Mouse (Mus musculus) CH12.LX (cell line): ENCODE data around the gene Ipo4. TPM values are rescaled to one million over a fixed set of nuclear protein-coding genes. Genes with fewer than 3 reads are reported as not detected.

Source experiments
- DNase-seq: peaks from one replicate; pipeline ENCODE4 v3.0.0-alpha.2; 2013; ENCODE audit errors: extremely low read depth
- H3K27ac ChIP-seq: 2 replicates; pipeline ENCODE4 v1.5.1; 2012; ENCODE audit warnings: low read depth, mild to moderate bottlenecking, control low read depth, moderate library complexity; ENCODE audit not compliant: insufficient read depth
- H3K27me3 ChIP-seq: replicated peaks from 2 replicates; pipeline ENCODE3; 2012; ENCODE audit warnings: inconsistent platforms
- H3K36me3 ChIP-seq, 2 experiments: replicated peaks in 1 of 2; 2 replicates each; pipeline versions ENCODE3 to v1.6.1; 2012; ENCODE audit warnings: inconsistent platforms in 1 of 2, low read length in 1 of 2, mild to moderate bottlenecking in 1 of 2, mixed read lengths in 1 of 2, moderate library complexity in 1 of 2; ENCODE audit not compliant: control insufficient read depth in 1 of 2, insufficient read depth in 1 of 2
- H3K4me1 ChIP-seq, 2 experiments: 2 replicates each; pipeline ENCODE4 v1.6.1; 2012; ENCODE audit warnings: inconsistent platforms in 1 of 2, moderate library complexity in 1 of 2; ENCODE audit not compliant: insufficient read depth in 2 of 2, control insufficient read depth in 1 of 2
- H3K4me2 ChIP-seq: 2 replicates; pipeline ENCODE4 v1.6.1; 2012; ENCODE audit warnings: low read depth, mild to moderate bottlenecking, control low read depth; ENCODE audit not compliant: poor library complexity, insufficient read depth, severe bottlenecking
- H3K4me3 ChIP-seq, 3 experiments: fragments of 150-350 bp in 1 of 3; sonication (generic) in 1 of 3; replicated peaks in 1 of 3; 2 replicates each; pipeline versions ENCODE3 to v1.5.1; 2011 to 2012; ENCODE audit warnings: low read depth in 2 of 3, low read length in 2 of 3, mild to moderate bottlenecking in 2 of 3, moderate library complexity in 2 of 3, control low read depth in 1 of 3, improper control_type of control experiment in 1 of 3, inconsistent platforms in 1 of 3, mixed read lengths in 1 of 3; ENCODE audit not compliant: poor library complexity in 1 of 3
- H3K79me2 ChIP-seq: replicated peaks from 2 replicates; pipeline ENCODE4 v1.6.1; 2012; ENCODE audit warnings: mild to moderate bottlenecking, moderate library complexity; ENCODE audit not compliant: control insufficient read depth, poor library complexity, insufficient read depth, severe bottlenecking; ENCODE audit errors: extremely low read depth
- H3K9ac ChIP-seq: 2 replicates; pipeline ENCODE4 v1.6.1; 2012; ENCODE audit warnings: low read depth, mild to moderate bottlenecking, control low read depth, moderate library complexity; ENCODE audit not compliant: insufficient read depth
- H3K9me3 ChIP-seq: replicated peaks from 2 replicates; pipeline ENCODE3; 2012; ENCODE audit warnings: low read length, inconsistent platforms, mixed read lengths
- EP300 ChIP-seq: IDR thresholded peaks from 2 replicates; pipeline ENCODE4 v1.6.1; 2011; ENCODE audit warnings: low read length, improper control_type of control experiment
- ETS1 ChIP-seq: conservative IDR thresholded peaks from 2 replicates; pipeline ENCODE4 v1.6.1; 2012; ENCODE audit warnings: low read depth, mild to moderate bottlenecking, inconsistent platforms, low read length, improper control_type of control experiment, moderate library complexity
- GABPA ChIP-seq: IDR thresholded peaks from 2 replicates; pipeline ENCODE4 v1.6.1; 2012; ENCODE audit warnings: low read depth, low read length, improper control_type of control experiment, inconsistent platforms; ENCODE audit not compliant: insufficient replicate concordance
- JUND ChIP-seq: conservative IDR thresholded peaks from 2 replicates; pipeline ENCODE4 v1.6.1; 2011; ENCODE audit warnings: low read depth, low read length, improper control_type of control experiment
- PAX5 ChIP-seq: IDR thresholded peaks from 2 replicates; pipeline ENCODE4 v1.6.1; 2012; ENCODE audit warnings: low read length, inconsistent platforms, mixed read lengths
- POLR2A ChIP-seq: IDR thresholded peaks from 2 replicates; pipeline ENCODE4 v1.6.1; 2011; ENCODE audit warnings: low read depth, mild to moderate bottlenecking, improper control_type of control experiment, low read length
- RCOR1 ChIP-seq: conservative IDR thresholded peaks from 2 replicates; pipeline ENCODE4 v1.6.1; 2012; ENCODE audit warnings: low read depth, mild to moderate bottlenecking, inconsistent platforms, low read length, improper control_type of control experiment
- SIN3A ChIP-seq: IDR thresholded peaks from 2 replicates; pipeline ENCODE4 v1.6.1; 2012; ENCODE audit warnings: low read length, improper control_type of control experiment, inconsistent platforms
- TBP ChIP-seq: conservative IDR thresholded peaks from 2 replicates; pipeline ENCODE4 v1.6.1; 2011; ENCODE audit warnings: low read depth, low read length, improper control_type of control experiment
- TCF12 ChIP-seq: IDR thresholded peaks from 2 replicates; pipeline ENCODE4 v1.6.1; 2014; ENCODE audit warnings: low read depth, mild to moderate bottlenecking, inconsistent platforms, low read length, improper control_type of control experiment
- UBTF ChIP-seq: IDR thresholded peaks from 2 replicates; pipeline ENCODE4 v1.6.1; 2012; ENCODE audit warnings: low read depth, mild to moderate bottlenecking, inconsistent platforms, low read length, improper control_type of control experiment, moderate library complexity
- USF2 ChIP-seq: conservative IDR thresholded peaks from 2 replicates; pipeline ENCODE4 v1.6.1; 2011; ENCODE audit warnings: low read depth, low read length, improper control_type of control experiment
- ZC3H11A ChIP-seq: IDR thresholded peaks from 2 replicates; pipeline ENCODE4 v1.6.1; 2012; ENCODE audit warnings: low read depth, mild to moderate bottlenecking, inconsistent platforms, low read length, improper control_type of control experiment
- ZKSCAN1 ChIP-seq: IDR thresholded peaks from 2 replicates; pipeline ENCODE4 v1.6.1; 2012; ENCODE audit warnings: low read depth, inconsistent platforms, low read length, improper control_type of control experiment, borderline replicate concordance
- ZMIZ1 ChIP-seq: IDR thresholded peaks from 2 replicates; pipeline ENCODE4 v1.6.1; 2012; ENCODE audit warnings: low read depth, mild to moderate bottlenecking, inconsistent platforms, low read length, improper control_type of control experiment
- ZNF384 ChIP-seq: IDR thresholded peaks from 2 replicates; pipeline ENCODE4 v1.6.1; 2012; ENCODE audit warnings: low read depth, low read length, improper control_type of control experiment, inconsistent platforms
- dilution Hi-C: fragments of 300-500 bp; cut with MboI; formaldehyde crosslinking; loops from 2 replicates; pipeline ENCODE4 v1.14.3; 2020; ENCODE audit warnings: low sequenced_read_pairs; ENCODE audit not compliant: extremely low pct_unique_long_range_greater_than_20kb, extremely low pct_ligation_motif_present
- in situ Hi-C: fragments of 300-500 bp; cut with MboI; formaldehyde crosslinking; loops from 3 replicates; pipeline ENCODE4 v1.14.3; 2019; ENCODE audit warnings: low sequenced_read_pairs, low pct_ligation_motif_present, low pct_unique_long_range_greater_than_20kb, mixed read lengths
- polyA plus RNA-seq: library from polyadenylated mRNA; unstranded; fragments of >175 nt; gene quantifications from 2 replicates; pipeline ENCODE4 v1.2.1, GENCODE M21; 2012; ENCODE audit warnings: low read depth; ENCODE audit not compliant: insufficient read length
- total RNA-seq, 2 experiments: library from RNA; depleted of rRNA; stranded (reverse); fragments of 300-350 nt in 1 of 2; fragments of >200 nt in 1 of 2; gene quantifications; 2 replicates each; pipeline ENCODE4 v1.2.3; 2012 to 2014

The Ipo4 gene
- total and polyA plus RNA-seq, 3 experiments, result 47.5 to 175 (median 84.8) TPM

- TF ChIP-seq UBTF (no peak), GABPA (no peak), ZKSCAN1 (no peak), PAX5 (no peak), TCF12 (no peak), JUND (no peak), SIN3A (no peak)
- TF ChIP-seq, all 38 proteins: peak for 0
- Histone ChIP-seq H3K36me3 (peaks cover 15 to 20% of the 10 kb centered on the region in 2 experiments), H3K4me3 (no peak overlapping the region), H3K27me3 (no peaks in the 10 kb centered on the region), H3K9me3 (no peaks in the 10 kb centered on the region), H3K79me2 (peaks cover 12% of the 10 kb centered on the region), H3K4me2 (no peak overlapping the region), H3K27ac (no peak overlapping the region), H3K4me1 (peaks cover 13 to 27% of the 10 kb centered on the region in 2 experiments), H3K9ac (no peak overlapping the region)
- in situ Hi-C loops (no loop called here), dilution Hi-C loops (no loop called here)
- DNase-seq, result no peak
Measured at GRCm38 (mm10) chr14:55576376-55576775, 59.4 kb downstream of the Ipo4 start.

DNA sequence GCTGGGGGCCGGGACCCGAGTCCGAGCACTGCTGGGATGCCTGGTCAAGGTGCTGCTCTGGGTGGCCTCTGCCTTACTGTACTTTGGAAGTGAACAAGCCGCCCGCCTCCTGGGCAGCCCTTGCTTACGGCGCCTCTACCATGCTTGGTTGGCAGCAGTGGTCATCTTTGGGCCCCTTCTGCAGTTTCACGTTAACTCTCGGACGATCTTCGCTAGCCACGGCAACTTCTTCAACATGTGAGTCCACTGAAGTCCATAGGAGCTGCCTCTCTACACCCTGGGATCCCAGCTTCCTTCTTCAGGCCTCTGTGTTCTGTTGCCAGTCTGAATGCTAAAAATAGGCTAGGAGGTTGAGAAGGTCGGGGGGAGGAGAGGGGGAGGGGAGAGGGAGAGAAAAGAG lies 60.0 kb downstream of the Ipo4 start:
- dilution Hi-C loops, result no loop called here
- no peak overlapping the region for H3K4me2 ChIP-seq
- H3K9ac ChIP-seq, result no peak overlapping the region
- in situ Hi-C loops, result no loop called here
- H3K4me3 ChIP-seq, result no peak overlapping the region
- H3K4me1 ChIP-seq, result peaks cover 10 to 22% of the 10 kb centered on the region in 2 experiments
- TF ChIP-seq ZC3H11A (no peak), POLR2A (no peak), ZNF384 (no peak), ETS1 (no peak), TBP (no peak), ZKSCAN1 (no peak), ZMIZ1 (no peak), JUND (no peak), EP300 (no peak), TCF12 (no peak), RCOR1 (no peak), USF2 (no peak)
- TF ChIP-seq, all 38 proteins: peak for 0
- DNase-seq, result no peak
- peaks cover 10 to 16% of the 10 kb centered on the region in 2 experiments for H3K36me3 ChIP-seq
- H3K79me2 ChIP-seq, result peaks cover 12% of the 10 kb centered on the region
- no peaks in the 10 kb centered on the region for H3K27me3 ChIP-seq
- no peak overlapping the region for H3K27ac ChIP-seq
- H3K9me3 ChIP-seq, result no peaks in the 10 kb centered on the region

Other genes with a start within 250 kb of the Ipo4 start
Only the 20 nearest of the 34 such genes appear.
- 105 and 286 TPM in 2 replicates for gene Pck2, start 95.7 kb downstream of the Ipo4 start, total RNA-seq (2012; rRNA removed)
- gene Pck2, start 95.7 kb downstream of the Ipo4 start, total RNA-seq (2014; rRNA removed), result 113 and 120 TPM in 2 replicates
- gene Pck2, start 95.7 kb downstream of the Ipo4 start, polyA plus RNA-seq, result 144 and 149 TPM in 2 replicates
- gene Dcaf11, start 76.0 kb downstream of the Ipo4 start, total RNA-seq (2012; rRNA removed), result 36.1 and 39.1 TPM in 2 replicates
- 29.3 and 30.2 TPM in 2 replicates for gene Dcaf11, start 76.0 kb downstream of the Ipo4 start, total RNA-seq (2014; rRNA removed)
- gene Dcaf11, start 76.0 kb downstream of the Ipo4 start, polyA plus RNA-seq, result 29.6 and 32.6 TPM in 2 replicates
- gene A730061H03Rik, start 75.6 kb downstream of the Ipo4 start, total RNA-seq (2012; rRNA removed), result 0.34 and 0.63 TPM in 2 replicates
- gene A730061H03Rik, start 75.6 kb downstream of the Ipo4 start, total RNA-seq (2014; rRNA removed), result not detected in 2 replicates
- 0.93 and 1.4 TPM in 2 replicates for gene A730061H03Rik, start 75.6 kb downstream of the Ipo4 start, polyA plus RNA-seq
- gene Fitm1, start 60.3 kb downstream of the Ipo4 start, total RNA-seq (2012; rRNA removed), result not detected in 2 replicates
- not detected in 2 replicates for gene Fitm1, start 60.3 kb downstream of the Ipo4 start, total RNA-seq (2014; rRNA removed)
- not detected in 2 replicates for gene Fitm1, start 60.3 kb downstream of the Ipo4 start, polyA plus RNA-seq
- gene Psme1, start 57.8 kb downstream of the Ipo4 start, total RNA-seq (2012; rRNA removed), result 292 and 335 TPM in 2 replicates
- gene Psme1, start 57.8 kb downstream of the Ipo4 start, total RNA-seq (2014; rRNA removed), result 338 and 377 TPM in 2 replicates
- 638 and 740 TPM in 2 replicates for gene Psme1, start 57.8 kb downstream of the Ipo4 start, polyA plus RNA-seq
- gene Emc9, start 50.7 kb downstream of the Ipo4 start, total RNA-seq (2012; rRNA removed), result 9.6 and 10.4 TPM in 2 replicates
- gene Emc9, start 50.7 kb downstream of the Ipo4 start, total RNA-seq (2014; rRNA removed), result 1.6 and 1.7 TPM in 2 replicates
- 3.7 and 4.2 TPM in 2 replicates for gene Emc9, start 50.7 kb downstream of the Ipo4 start, polyA plus RNA-seq
- 634 and 684 TPM in 2 replicates for gene Psme2, start 44.8 kb downstream of the Ipo4 start, total RNA-seq (2012; rRNA removed)
- gene Psme2, start 44.8 kb downstream of the Ipo4 start, total RNA-seq (2014; rRNA removed), result 467 and 546 TPM in 2 replicates
- gene Psme2, start 44.8 kb downstream of the Ipo4 start, polyA plus RNA-seq, result 650 and 757 TPM in 2 replicates
- 14.8 and 15.9 TPM in 2 replicates for gene Rnf31, start 44.2 kb downstream of the Ipo4 start, total RNA-seq (2012; rRNA removed)
- 3.2 and 3.8 TPM in 2 replicates for gene Rnf31, start 44.2 kb downstream of the Ipo4 start, total RNA-seq (2014; rRNA removed)
- 18.2 and 22.6 TPM in 2 replicates for gene Rnf31, start 44.2 kb downstream of the Ipo4 start, polyA plus RNA-seq
- 9.2 and 10.1 TPM in 2 replicates for gene Irf9, start 32.4 kb downstream of the Ipo4 start, total RNA-seq (2012; rRNA removed)
- 9.6 and 11.2 TPM in 2 replicates for gene Irf9, start 32.4 kb downstream of the Ipo4 start, total RNA-seq (2014; rRNA removed)
- 12.4 and 12.8 TPM in 2 replicates for gene Irf9, start 32.4 kb downstream of the Ipo4 start, polyA plus RNA-seq
- gene Rec8, start 17.9 kb downstream of the Ipo4 start, total RNA-seq (2012; rRNA removed), result not detected in 2 replicates
- not detected in 2 replicates for gene Rec8, start 17.9 kb downstream of the Ipo4 start, total RNA-seq (2014; rRNA removed)
- not detected in 2 replicates for gene Rec8, start 17.9 kb downstream of the Ipo4 start, polyA plus RNA-seq
- gene Gm49378, start 1.9 kb upstream of the Ipo4 start, total RNA-seq (2012; rRNA removed), result 0.17 TPM in 1 of 2 replicates, not detected in the other
- 9.1 and 11.7 TPM in 2 replicates for gene Gm49378, start 1.9 kb upstream of the Ipo4 start, total RNA-seq (2014; rRNA removed)
- 8.7 TPM in 1 of 2 replicates, not detected in the other for gene Gm49378, start 1.9 kb upstream of the Ipo4 start, polyA plus RNA-seq
- gene Tm9sf1, start 7.8 kb upstream of the Ipo4 start, total RNA-seq (2012; rRNA removed), result 51.3 and 57.8 TPM in 2 replicates
- gene Tm9sf1, start 7.8 kb upstream of the Ipo4 start, total RNA-seq (2014; rRNA removed), result 36.1 and 39.5 TPM in 2 replicates
- gene Tm9sf1, start 7.8 kb upstream of the Ipo4 start, polyA plus RNA-seq, result 58.0 and 65.3 TPM in 2 replicates
- gene Tssk4, start 14.2 kb upstream of the Ipo4 start, total RNA-seq (2012; rRNA removed), result 0.29 and 0.30 TPM in 2 replicates
- 0.14 TPM in 1 of 2 replicates, not detected in the other for gene Tssk4, start 14.2 kb upstream of the Ipo4 start, total RNA-seq (2014; rRNA removed)
- 0.26 and 0.31 TPM in 2 replicates for gene Tssk4, start 14.2 kb upstream of the Ipo4 start, polyA plus RNA-seq
- 25.1 and 25.6 TPM in 2 replicates for gene Mdp1, start 24.6 kb upstream of the Ipo4 start, total RNA-seq (2012; rRNA removed)
- gene Mdp1, start 24.6 kb upstream of the Ipo4 start, total RNA-seq (2014; rRNA removed), result 30.9 and 39.0 TPM in 2 replicates
- gene Mdp1, start 24.6 kb upstream of the Ipo4 start, polyA plus RNA-seq, result 23.4 and 26.0 TPM in 2 replicates
- 34.3 and 37.3 TPM in 2 replicates for gene Gmpr2, start 36.0 kb upstream of the Ipo4 start, total RNA-seq (2012; rRNA removed)
- gene Gmpr2, start 36.0 kb upstream of the Ipo4 start, total RNA-seq (2014; rRNA removed), result 51.3 and 54.9 TPM in 2 replicates
- gene Gmpr2, start 36.0 kb upstream of the Ipo4 start, polyA plus RNA-seq, result 34.7 and 44.3 TPM in 2 replicates
- gene Nedd8, start 36.2 kb upstream of the Ipo4 start, total RNA-seq (2012; rRNA removed), result 378 and 515 TPM in 2 replicates
- gene Nedd8, start 36.2 kb upstream of the Ipo4 start, total RNA-seq (2014; rRNA removed), result 272 and 276 TPM in 2 replicates
- gene Nedd8, start 36.2 kb upstream of the Ipo4 start, polyA plus RNA-seq, result 513 and 653 TPM in 2 replicates
- gene Tinf2, start 45.9 kb upstream of the Ipo4 start, total RNA-seq (2012; rRNA removed), result 25.2 and 29.1 TPM in 2 replicates
- 21.4 and 23.3 TPM in 2 replicates for gene Tinf2, start 45.9 kb upstream of the Ipo4 start, total RNA-seq (2014; rRNA removed)
- 31.1 and 33.2 TPM in 2 replicates for gene Tinf2, start 45.9 kb upstream of the Ipo4 start, polyA plus RNA-seq
- gene Tgm1, start 78.0 kb upstream of the Ipo4 start, total RNA-seq (2012; rRNA removed), result not detected in 2 replicates
- 0.07 TPM in 1 of 2 replicates, not detected in the other for gene Tgm1, start 78.0 kb upstream of the Ipo4 start, total RNA-seq (2014; rRNA removed)
- 0.14 and 0.16 TPM in 2 replicates for gene Tgm1, start 78.0 kb upstream of the Ipo4 start, polyA plus RNA-seq
- gene Rabggta, start 86.3 kb upstream of the Ipo4 start, total RNA-seq (2012; rRNA removed), result 19.1 and 21.9 TPM in 2 replicates
- 12.0 and 16.2 TPM in 2 replicates for gene Rabggta, start 86.3 kb upstream of the Ipo4 start, total RNA-seq (2014; rRNA removed)
- 12.8 and 13.9 TPM in 2 replicates for gene Rabggta, start 86.3 kb upstream of the Ipo4 start, polyA plus RNA-seq
- gene Dhrs1, start 109.7 kb upstream of the Ipo4 start, total RNA-seq (2012; rRNA removed), result 23.6 and 33.2 TPM in 2 replicates
- 22.1 and 26.1 TPM in 2 replicates for gene Dhrs1, start 109.7 kb upstream of the Ipo4 start, total RNA-seq (2014; rRNA removed)
- 21.1 and 34.1 TPM in 2 replicates for gene Dhrs1, start 109.7 kb upstream of the Ipo4 start, polyA plus RNA-seq